Mouse (Mus musculus) megakaryocyte, embryonic 14.5 days (primary cell): Measurements from ENCODE around the gene Fbxo27. TPM values are rescaled to one million over a fixed set of nuclear protein-coding genes. Genes with fewer than 3 reads are reported as not detected.

Experiments used
- H3K27me3 ChIP-seq: replicated peaks from 2 replicates; pipeline ENCODE3; 2012; ENCODE audit warnings: inconsistent platforms
- H3K36me3 ChIP-seq: replicated peaks from 2 replicates; pipeline ENCODE3; 2012; ENCODE audit warnings: low read length, inconsistent platforms, mixed read lengths
- H3K4me1 ChIP-seq: 2 replicates; pipeline ENCODE4 v1.6.1; 2012; ENCODE audit warnings: inconsistent platforms
- H3K4me3 ChIP-seq: replicated peaks from 2 replicates; pipeline ENCODE3; 2012; ENCODE audit warnings: moderate library complexity, mild to moderate bottlenecking, inconsistent platforms
- H3K9me3 ChIP-seq: 2 replicates; pipeline ENCODE4 v1.6.1; 2012; ENCODE audit warnings: inconsistent platforms
- FLI1 ChIP-seq: IDR thresholded peaks from 2 replicates; pipeline ENCODE4 v1.6.1; 2012; ENCODE audit warnings: low read length, inconsistent platforms, mixed read lengths
- GATA1 ChIP-seq: IDR thresholded peaks from 3 replicates; pipeline ENCODE4 v1.6.1; 2012; ENCODE audit warnings: mixed read lengths, low read length, inconsistent platforms, borderline replicate concordance
- polyA plus RNA-seq: library from polyadenylated mRNA; stranded (reverse); fragments of >175 nt; gene quantifications from 2 replicates; pipeline ENCODE4 v1.2.3, GENCODE M21; 2012; ENCODE audit warnings: low replicate concordance; ENCODE audit not compliant: insufficient read depth

Fbxo27 gene
- polyA plus RNA-seq, 1 experiment: not detected

GRCm38 (mm10) chr7:28702601-28703143 lies 10.0 kb downstream of the Fbxo27 start:
- Histone ChIP-seq H3K36me3 (no peaks in the 10 kb centered on the region), H3K9me3 (peaks cover 32% of the 10 kb centered on the region), H3K27me3 (peaks cover 11% of the 10 kb centered on the region), H3K4me1 (no peaks in the 10 kb centered on the region), H3K4me3 (no peak overlapping the region)
- no peak for TF ChIP-seq FLI1
- TF ChIP-seq GATA1: no peak

GRCm38 (mm10) chr7:28709454-28709853 lies 16.8 kb downstream of the Fbxo27 start:
- Histone ChIP-seq H3K4me1 (no peaks in the 10 kb centered on the region), H3K36me3 (no peaks in the 10 kb centered on the region), H3K27me3 (peaks cover 6% of the 10 kb centered on the region), H3K9me3 (peaks cover 15% of the 10 kb centered on the region), H3K4me3 (no peak overlapping the region)
- TF ChIP-seq GATA1: no peak
- no peak for TF ChIP-seq FLI1

DNA sequence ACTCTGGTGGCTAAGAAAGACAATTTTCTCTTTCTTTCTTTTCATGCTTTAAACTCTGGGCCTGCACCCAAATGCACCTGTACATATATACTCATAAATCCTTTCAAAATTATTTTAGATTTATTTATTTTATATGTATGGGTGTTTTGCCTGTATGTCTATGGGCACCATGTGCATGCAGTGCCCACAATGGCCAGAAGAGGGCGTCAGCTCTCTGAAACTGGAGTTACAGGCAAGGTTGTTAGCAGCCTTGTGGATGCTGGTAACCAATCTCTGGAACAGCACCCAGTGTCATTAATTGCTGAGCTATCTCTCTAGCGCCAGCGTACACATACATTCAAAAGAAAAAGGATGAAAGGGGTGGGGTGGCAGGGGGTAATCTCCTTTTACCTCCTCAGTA lies 18.3 kb downstream of the Fbxo27 start:
- Histone ChIP-seq H3K27me3 (peaks cover 20% of the 10 kb centered on the region), H3K9me3 (peaks cover 19% of the 10 kb centered on the region), H3K4me3 (no peak overlapping the region), H3K36me3 (no peaks in the 10 kb centered on the region), H3K4me1 (no peaks in the 10 kb centered on the region)
- TF ChIP-seq FLI1 (no peak), GATA1 (no peak)

GRCm38 (mm10) chr7:28714667-28715066 lies 22.0 kb downstream of the Fbxo27 start:
- H3K27me3 ChIP-seq: peaks cover 40% of the 10 kb centered on the region
- H3K36me3 ChIP-seq: no peaks in the 10 kb centered on the region
- H3K9me3 ChIP-seq: peaks cover 4% of the 10 kb centered on the region
- H3K4me3 ChIP-seq: no peak overlapping the region
- H3K4me1 ChIP-seq: peaks cover 7% of the 10 kb centered on the region; the same call in 1 of the 2 replicates
- TF ChIP-seq FLI1 (no peak), GATA1 (no peak)

DNA sequence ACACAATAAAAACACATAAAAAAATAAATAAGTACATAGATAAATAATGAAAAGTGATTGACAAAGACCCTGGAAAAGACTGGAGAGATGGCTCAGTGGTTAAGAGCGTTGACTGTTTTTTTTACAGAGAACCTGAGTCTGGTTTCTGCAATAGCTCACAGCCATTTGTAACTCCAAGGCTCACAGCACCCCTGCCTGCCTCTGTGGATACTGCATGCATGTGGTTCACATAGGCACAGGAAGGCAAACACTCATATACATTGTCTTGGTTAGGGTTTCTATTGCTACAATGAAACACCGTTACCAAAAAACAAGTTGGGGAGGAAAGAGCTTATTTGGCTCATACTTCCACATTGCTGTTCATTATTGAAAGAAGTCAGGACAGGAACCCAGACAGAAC lies 22.9 kb downstream of the Fbxo27 start:
- H3K27me3 ChIP-seq: peaks cover 40% of the 10 kb centered on the region
- TF ChIP-seq FLI1: no peak
- no peaks in the 10 kb centered on the region for H3K36me3 ChIP-seq

DNA sequence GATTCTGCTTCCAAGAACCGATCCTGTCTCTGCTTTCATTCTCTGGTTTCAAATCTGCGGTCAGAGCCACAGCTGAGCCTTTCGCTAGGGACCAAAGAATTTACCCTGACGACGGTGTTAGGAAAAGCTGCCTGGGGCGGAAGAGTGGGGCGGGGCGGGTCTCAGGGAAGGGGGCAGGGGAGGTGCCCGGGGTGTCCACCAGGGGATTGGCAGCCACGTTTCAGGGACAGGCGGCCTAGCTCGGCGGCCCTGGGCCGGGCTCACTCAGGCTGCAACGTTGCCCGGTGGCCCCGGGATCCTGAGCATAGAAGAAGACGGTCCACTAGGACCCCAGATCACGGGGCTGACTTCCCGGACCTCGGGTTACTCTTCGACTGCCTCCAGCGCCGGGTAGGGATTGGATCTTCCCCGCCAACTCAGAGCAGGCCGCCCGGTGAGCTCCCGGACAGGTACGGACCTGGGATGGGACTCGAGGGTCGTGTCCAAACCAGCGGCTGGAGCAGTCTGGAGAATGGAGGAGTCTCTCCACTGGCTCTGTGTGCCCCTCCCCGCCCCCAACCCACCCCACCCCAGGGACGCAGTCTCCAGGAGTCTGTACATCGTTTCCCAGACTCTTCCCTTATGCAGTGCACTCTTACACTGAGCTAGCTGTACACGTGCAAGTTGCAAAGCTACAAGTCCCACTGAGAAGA lies 24.1 kb downstream of the Fbxo27 start, which contains the start of gene Fbxo17:
Gene Fbxo17 (plus strand): TSS at position 215 of the 692 bp plus-strand sequence.
- TF ChIP-seq FLI1 (no peak), GATA1 (no peak)
- Histone ChIP-seq H3K9me3 (peaks cover 4% of the 10 kb centered on the region), H3K4me1 (peaks cover 7% of the 10 kb centered on the region; the same call in 1 of the 2 replicates), H3K36me3 (no peaks in the 10 kb centered on the region), H3K27me3 (peaks cover 40% of the 10 kb centered on the region), H3K4me3 (peak within 1 kb of the TSS; percentile 79)

More for the DNA sequence above, 22.9 kb downstream of the Fbxo27 start:
- Histone ChIP-seq H3K4me3 (no peak overlapping the region), H3K4me1 (peaks cover 7% of the 10 kb centered on the region; the same call in 1 of the 2 replicates), H3K9me3 (peaks cover 4% of the 10 kb centered on the region)

DNA sequence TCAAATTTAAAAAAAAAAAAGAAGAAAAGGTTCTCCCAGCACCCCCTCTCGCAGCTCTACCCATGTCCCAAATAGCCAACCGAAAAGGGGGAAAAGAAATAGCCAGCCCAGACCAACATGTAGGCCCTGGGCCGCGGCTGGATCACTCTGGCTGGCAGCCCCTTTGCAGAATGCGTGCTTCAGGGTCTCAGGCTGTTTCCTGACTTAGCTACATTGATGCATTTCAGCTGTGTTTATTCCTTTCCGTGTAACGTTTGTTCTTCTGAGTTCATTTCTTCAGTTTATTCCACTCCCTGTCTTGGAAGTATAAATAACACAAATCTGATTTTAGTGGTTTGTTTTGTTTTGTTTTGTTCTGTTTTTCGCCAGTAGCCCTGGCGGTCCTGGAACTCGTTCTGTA lies 25.1 kb downstream of the Fbxo27 start:
- TF ChIP-seq FLI1 (no peak), GATA1 (no peak)
- H3K27me3 ChIP-seq: peaks cover 40% of the 10 kb centered on the region
- H3K4me1 ChIP-seq: peaks cover 7% of the 10 kb centered on the region; the same call in 1 of the 2 replicates
- H3K9me3 ChIP-seq: peaks cover 4% of the 10 kb centered on the region
- H3K36me3 ChIP-seq: no peaks in the 10 kb centered on the region
- no peak overlapping the region for H3K4me3 ChIP-seq

- Histone ChIP-seq H3K4me1 (peaks cover 7% of the 10 kb centered on the region; the same call in 1 of the 2 replicates), H3K27me3 (peaks cover 35% of the 10 kb centered on the region), H3K4me3 (no peak overlapping the region), H3K9me3 (peaks cover 4% of the 10 kb centered on the region), H3K36me3 (no peaks in the 10 kb centered on the region)
- TF ChIP-seq GATA1 (no peak), FLI1 (no peak)
These were observed 26.5 kb downstream of the Fbxo27 start for GRCm38 (mm10) chr7:28719159-28719558.

- no peak overlapping the region for H3K4me3 ChIP-seq
- H3K36me3 ChIP-seq: no peaks in the 10 kb centered on the region
- TF ChIP-seq FLI1 (no peak), GATA1 (no peak)
- H3K9me3 ChIP-seq: peaks cover 8% of the 10 kb centered on the region
- peaks cover 7% of the 10 kb centered on the region; the same call in 1 of the 2 replicates for H3K4me1 ChIP-seq
- peaks cover 32% of the 10 kb centered on the region for H3K27me3 ChIP-seq
These were observed 27.0 kb downstream of the Fbxo27 start for GRCm38 (mm10) chr7:28719650-28720049.
